Mouse (Mus musculus) liver, adult 2 months (tissue): ENCODE measurements around the gene Zbp1.

Experiments used
- CTCF ChIP-seq: fragments of 200-500 bp; IDR thresholded peaks from 2 replicates; pipeline ENCODE4 v1.5.1; 2011; ENCODE audit warnings: low read depth, low read length, control low read depth
- POLR2A ChIP-seq: fragments of 200-500 bp; IDR thresholded peaks from 2 replicates; pipeline ENCODE4 v1.6.1; 2011; ENCODE audit warnings: low read length, control low read depth; ENCODE audit not compliant: insufficient read depth; ENCODE audit errors: extremely low read depth

GRCm38 (mm10) chr2:173223496-173223895 lies 4.8 kb upstream of the Zbp1 start:
- no peak for TF ChIP-seq POLR2A
- TF ChIP-seq CTCF: no peak
